Mouse (Mus musculus) forebrain, embryonic 16.5 days (tissue): ENCODE results near the gene 1700020N01Rik. TPM values are rescaled to one million over a fixed set of nuclear protein-coding genes. Genes with fewer than 3 reads are reported as not detected.

Experiments used
- ATAC-seq: fragments of 200-750 bp; cut with Nextera tagmentation; 2 replicates; pipeline ENCODE4 v1.8.0; 2017; ENCODE audit warnings: mild to moderate bottlenecking, moderate library complexity
- H3K27ac ChIP-seq: fragments of 300-500 bp; sonication (generic); 2 replicates; pipeline ENCODE4 v1.5.1; 2014; ENCODE audit warnings: low read length, control low read depth
- H3K27me3 ChIP-seq: fragments of 300-500 bp; sonication (generic); replicated peaks from 2 replicates; pipeline ENCODE4 v1.6.1; 2014; ENCODE audit warnings: low read length; ENCODE audit not compliant: control insufficient read depth, insufficient read depth
- H3K36me3 ChIP-seq: fragments of 300-500 bp; sonication (generic); 2 replicates; pipeline ENCODE4 v1.6.1; 2014; ENCODE audit not compliant: control insufficient read depth, insufficient read depth
- H3K4me1 ChIP-seq: fragments of 300-500 bp; sonication (generic); replicated peaks from 2 replicates; pipeline ENCODE4 v1.6.1; 2014; ENCODE audit warnings: low read length; ENCODE audit not compliant: control insufficient read depth, insufficient read depth
- H3K4me2 ChIP-seq: fragments of 300-500 bp; sonication (generic); 2 replicates; pipeline ENCODE4 v1.6.1; 2014; ENCODE audit warnings: mild to moderate bottlenecking, low read length, control low read depth
- H3K4me3 ChIP-seq: fragments of 300-500 bp; sonication (generic); replicated peaks from 2 replicates; pipeline ENCODE4 v1.5.1; 2014; ENCODE audit warnings: mild to moderate bottlenecking, low read length, control low read depth
- H3K9ac ChIP-seq: fragments of 300-500 bp; sonication (generic); replicated peaks from 2 replicates; pipeline ENCODE4 v1.6.1; 2014; ENCODE audit warnings: low read depth, low read length, control low read depth
- H3K9me3 ChIP-seq: fragments of 300-500 bp; sonication (generic); 2 replicates; pipeline ENCODE4 v1.6.1; 2016; ENCODE audit warnings: low read length; ENCODE audit not compliant: control insufficient read depth
- WGBS: fragments of 180-500 bp; shearing (Covaris S2); extraction: QIAGEN DNeasy Blood & Tissue Kit; methylation state at CpG from one replicate; pipeline ENCODE4 v1.1.7; 2014; 5-methylcytosine and 5-hydroxymethylcytosine counted together
- polyA plus RNA-seq: library from polyadenylated mRNA; unstranded; fragments of >200 nt; fragmentation: Nextera tagmentation; extraction: Ambion mirVana; gene quantifications from 2 replicates; pipeline ENCODE4 v1.2.1, GENCODE M21; 2015

Gene 1700020N01Rik
- polyA plus RNA-seq, 1 experiment from 2014 or later, result not detected

DNA sequence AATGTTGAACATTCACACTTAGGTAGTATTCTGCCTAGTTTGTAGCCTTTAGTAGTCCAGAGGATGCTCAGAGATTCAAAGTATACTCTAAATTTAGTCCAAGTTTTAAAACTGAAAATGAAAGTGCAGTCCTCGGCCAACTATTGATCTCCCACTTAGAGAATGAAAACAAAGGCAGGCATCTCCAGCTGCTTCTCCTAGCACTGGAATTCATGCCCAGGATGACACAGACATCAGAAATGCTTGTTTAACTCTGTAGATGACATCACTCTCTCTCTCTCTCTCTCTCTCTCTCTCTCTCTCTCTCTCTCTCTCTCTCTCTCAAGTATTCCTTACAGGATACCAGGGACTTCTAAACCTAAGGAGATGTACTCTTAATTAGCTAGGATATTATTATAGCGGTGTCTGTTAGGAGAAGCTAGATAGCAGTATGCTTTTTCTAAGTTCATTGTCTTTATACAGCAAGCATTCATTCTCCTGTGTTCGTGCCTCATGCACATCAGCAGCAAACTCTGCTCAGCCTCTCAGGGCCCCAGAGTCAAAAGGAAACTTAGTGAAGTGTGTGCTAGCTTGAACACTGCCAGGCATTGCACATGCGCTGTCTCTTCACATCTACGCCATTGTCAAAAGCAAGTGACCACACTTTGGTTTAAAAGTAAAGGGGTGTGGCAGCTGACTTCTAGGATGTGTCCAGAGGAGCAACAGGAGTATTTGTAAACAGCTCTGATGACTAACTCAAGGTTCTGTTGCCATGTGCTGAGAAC is 26.0 kb downstream of the 1700020N01Rik start:
- no peak overlapping the region for H3K27ac ChIP-seq
- WGBS, result 81% methylated on average over 5 of the region's 5 CpGs
- no peaks in the 10 kb centered on the region for H3K36me3 ChIP-seq
- H3K9me3 ChIP-seq, result no peaks in the 10 kb centered on the region
- H3K9ac ChIP-seq, result no peak overlapping the region
- no peaks in the 10 kb centered on the region; the same call in 1 of the 2 replicates for H3K4me1 ChIP-seq
- H3K27me3 ChIP-seq, result no peaks in the 10 kb centered on the region
- ATAC-seq, result no peak
- no peak overlapping the region for H3K4me3 ChIP-seq
- no peak overlapping the region for H3K4me2 ChIP-seq

GRCm38 (mm10) chr10:21622065-21622464 is 29.1 kb downstream of the 1700020N01Rik start:
- H3K4me3 ChIP-seq, result no peak overlapping the region
- H3K9ac ChIP-seq, result no peak overlapping the region
- H3K27ac ChIP-seq, result no peak overlapping the region
- ATAC-seq, result no peak
- WGBS, result 75% methylated on average over 7 of the region's 7 CpGs
- H3K9me3 ChIP-seq, result no peaks in the 10 kb centered on the region
- H3K4me2 ChIP-seq, result no peak overlapping the region
- no peaks in the 10 kb centered on the region for H3K36me3 ChIP-seq
- H3K27me3 ChIP-seq, result no peaks in the 10 kb centered on the region
- H3K4me1 ChIP-seq, result no peaks in the 10 kb centered on the region; the same call in 1 of the 2 replicates

- Histone ChIP-seq H3K27ac (no peak overlapping the region), H3K4me2 (no peak overlapping the region), H3K9ac (no peak overlapping the region), H3K4me1 (no peaks in the 10 kb centered on the region), H3K27me3 (no peaks in the 10 kb centered on the region), H3K9me3 (no peaks in the 10 kb centered on the region), H3K36me3 (no peaks in the 10 kb centered on the region), H3K4me3 (no peak overlapping the region)
- WGBS, result 84% methylated on average over 5 of the region's 5 CpGs
- ATAC-seq, result no peak
Observed at GRCm38 (mm10) chr10:21628555-21628954, 35.6 kb downstream of the 1700020N01Rik start.

- Histone ChIP-seq H3K27me3 (no peaks in the 10 kb centered on the region), H3K4me3 (no peak overlapping the region), H3K36me3 (no peaks in the 10 kb centered on the region), H3K4me2 (no peak overlapping the region), H3K9ac (no peak overlapping the region), H3K9me3 (no peaks in the 10 kb centered on the region), H3K27ac (no peak overlapping the region), H3K4me1 (no peaks in the 10 kb centered on the region)
- WGBS, result 94% methylated on average over 10 of the region's 10 CpGs
- ATAC-seq, result no peak
Observed at GRCm38 (mm10) chr10:21629031-21629740, 36.2 kb downstream of the 1700020N01Rik start.

GRCm38 (mm10) chr10:21631481-21631880 is 38.5 kb downstream of the 1700020N01Rik start:
- Histone ChIP-seq H3K27ac (no peak overlapping the region), H3K9me3 (no peaks in the 10 kb centered on the region), H3K9ac (no peak overlapping the region), H3K4me2 (no peak overlapping the region), H3K4me3 (no peak overlapping the region), H3K36me3 (no peaks in the 10 kb centered on the region), H3K27me3 (no peaks in the 10 kb centered on the region), H3K4me1 (0 out of 2 replicates have a peak, but pooled peaks cover 2% of the 10 kb centered on the region)
- WGBS, result 83% methylated on average over 1 of the region's 1 CpGs
- ATAC-seq, result no peak

DNA sequence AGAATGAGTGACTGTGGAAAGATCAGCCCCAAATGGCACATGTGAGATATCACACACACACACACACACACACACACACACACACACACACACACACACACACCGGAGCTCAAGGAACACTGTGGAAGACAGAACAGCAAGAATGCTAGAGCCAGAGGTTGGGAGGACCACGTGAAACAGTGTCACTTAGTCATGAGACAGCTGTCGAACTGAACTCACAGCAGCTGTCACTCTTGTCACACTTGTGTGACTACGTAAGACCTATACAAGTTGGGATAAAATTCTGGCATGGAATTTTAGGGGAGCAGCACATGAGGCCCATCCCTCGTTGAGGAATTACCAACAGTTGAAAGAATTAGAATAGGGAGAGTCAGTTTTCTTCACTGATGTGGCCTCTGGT is 39.7 kb downstream of the 1700020N01Rik start:
- Histone ChIP-seq H3K9ac (no peak overlapping the region), H3K36me3 (no peaks in the 10 kb centered on the region), H3K4me3 (no peak overlapping the region), H3K27ac (no peak overlapping the region), H3K4me1 (0 out of 2 replicates have a peak, but pooled peaks cover 4% of the 10 kb centered on the region), H3K27me3 (no peaks in the 10 kb centered on the region), H3K4me2 (no peak overlapping the region), H3K9me3 (no peaks in the 10 kb centered on the region)
- ATAC-seq, result no peak
- WGBS, result 58% methylated on average over 5 of the region's 5 CpGs

- Histone ChIP-seq H3K9me3 (no peaks in the 10 kb centered on the region), H3K9ac (no peak overlapping the region), H3K4me3 (no peak overlapping the region), H3K27ac (no peak overlapping the region), H3K4me2 (no peak overlapping the region), H3K36me3 (no peaks in the 10 kb centered on the region), H3K27me3 (no peaks in the 10 kb centered on the region), H3K4me1 (0 out of 2 replicates have a peak, but pooled peaks cover 4% of the 10 kb centered on the region)
- WGBS, result 84% methylated on average over 4 of the region's 4 CpGs
- ATAC-seq, result no peak
Observed at GRCm38 (mm10) chr10:21635988-21636710, 43.2 kb downstream of the 1700020N01Rik start.

DNA sequence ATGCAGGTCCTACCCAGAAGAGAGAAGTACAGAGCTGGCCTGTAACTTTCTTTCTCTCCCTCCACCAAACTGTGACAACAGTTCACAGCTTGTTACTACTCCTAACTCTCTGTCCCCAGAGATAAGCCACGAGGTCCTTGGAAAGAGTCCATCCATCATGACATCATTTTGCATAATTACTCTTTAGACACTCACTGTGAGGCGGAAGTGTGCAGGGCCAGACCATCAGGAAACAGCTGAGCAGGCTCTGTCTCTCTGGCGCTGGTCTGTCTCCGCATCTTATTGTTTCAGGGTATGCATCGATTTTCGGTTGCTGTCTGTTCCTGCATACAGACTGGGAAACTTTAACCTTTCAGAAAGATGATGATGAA is 43.8 kb downstream of the 1700020N01Rik start:
- Histone ChIP-seq H3K36me3 (no peaks in the 10 kb centered on the region), H3K4me1 (0 out of 2 replicates have a peak, but pooled peaks cover 4% of the 10 kb centered on the region), H3K9me3 (no peaks in the 10 kb centered on the region), H3K9ac (no peak overlapping the region), H3K27me3 (no peaks in the 10 kb centered on the region), H3K4me3 (no peak overlapping the region), H3K4me2 (no peak overlapping the region), H3K27ac (no peak overlapping the region)
- ATAC-seq, result no peak
- WGBS, result 74% methylated on average over 6 of the region's 6 CpGs

- no peak overlapping the region for H3K4me2 ChIP-seq
- no peaks in the 10 kb centered on the region for H3K36me3 ChIP-seq
- H3K9ac ChIP-seq, result no peak overlapping the region
- ATAC-seq, result no peak
- no peak overlapping the region for H3K27ac ChIP-seq
- WGBS, result 93% methylated on average over 4 of the region's 4 CpGs
- H3K27me3 ChIP-seq, result no peaks in the 10 kb centered on the region
- H3K4me1 ChIP-seq, result no peaks in the 10 kb centered on the region
- H3K9me3 ChIP-seq, result no peaks in the 10 kb centered on the region
- no peak overlapping the region for H3K4me3 ChIP-seq
Observed at GRCm38 (mm10) chr10:21651388-21651787, 58.4 kb downstream of the 1700020N01Rik start.
